Mouse (Mus musculus) right cerebral cortex, postnatal 14 days (tissue): ENCODE results near the gene Filip1.

Experiments
- DNase-seq: peaks from one replicate; pipeline ENCODE4 v3.0.0; 2022

The Filip1 gene

GRCm38 (mm10) chr9:79816013-79816412, 196.6 kb downstream of the Filip1 start:
- DNase-seq = no peak

GRCm38 (mm10) chr9:79814592-79814991, 198.1 kb downstream of the Filip1 start:
- DNase-seq = no peak

- no peak for DNase-seq
Measured at GRCm38 (mm10) chr9:79810969-79811902, 201.4 kb downstream of the Filip1 start.

GRCm38 (mm10) chr9:79810534-79810933, 202.1 kb downstream of the Filip1 start:
- DNase-seq = no peak

- no peak for DNase-seq
Measured at GRCm38 (mm10) chr9:79809411-79809810, 203.2 kb downstream of the Filip1 start.

- DNase-seq = no peak
Measured at GRCm38 (mm10) chr9:79807178-79807577, 205.5 kb downstream of the Filip1 start.

GRCm38 (mm10) chr9:79806317-79807075, 206.2 kb downstream of the Filip1 start:
- no peak for DNase-seq

GRCm38 (mm10) chr9:79805426-79805825, 207.2 kb downstream of the Filip1 start:
- no peak for DNase-seq

- DNase-seq = no peak
Measured at GRCm38 (mm10) chr9:79796461-79797135, 216.1 kb downstream of the Filip1 start.

- DNase-seq = no peak
Measured at GRCm38 (mm10) chr9:79795076-79795475, 217.6 kb downstream of the Filip1 start.

- peak; percentile 94 for DNase-seq
Measured at GRCm38 (mm10) chr9:79792841-79793835, 219.5 kb downstream of the Filip1 start, which contains the start of gene Tmem30a. Tmem30a (minus strand) TSS chr9:79793507.

- DNase-seq = peak; percentile 29
Measured at GRCm38 (mm10) chr9:79785794-79786085, 226.9 kb downstream of the Filip1 start.

GRCm38 (mm10) chr9:79784934-79785793, 227.5 kb downstream of the Filip1 start:
- no peak for DNase-seq

- DNase-seq = no peak
Measured at GRCm38 (mm10) chr9:79784439-79784838, 228.2 kb downstream of the Filip1 start.

- no peak for DNase-seq
Measured at GRCm38 (mm10) chr9:79779354-79779753, 233.3 kb downstream of the Filip1 start.

GRCm38 (mm10) chr9:79766991-79767545, 245.6 kb downstream of the Filip1 start:
- DNase-seq = no peak

GRCm38 (mm10) chr9:79765329-79765728, 247.3 kb downstream of the Filip1 start:
- DNase-seq = no peak
